Mouse (Mus musculus) embryonic facial prominence, embryonic 11.5 days (tissue): ENCODE measurements at regions not wholly inside any gene's neighbourhood (a gene's known extent, or its start where the extent isn't known, plus 50 kb on each side); places are given as distances from the start of the nearest gene placed in this dataset.

Source experiments
- ATAC-seq: fragments of 200-750 bp; cut with Nextera tagmentation; replicated peaks from 2 replicates; pipeline ENCODE4 v1.8.0; 2017; ENCODE audit warnings: low read depth; ENCODE audit not compliant: insufficient number of reproducible peaks, low FRiP score, low TSS enrichment
- DNase-seq: peaks from one replicate; pipeline ENCODE4 v3.0.0-alpha.2; 2015; ENCODE audit warnings: low spot score
- H3K27ac ChIP-seq: fragments of 300-500 bp; sonication (generic); replicated peaks from 2 replicates; pipeline ENCODE4 v1.5.1; 2014; ENCODE audit warnings: mild to moderate bottlenecking, low read depth, low read length, control low read depth
- H3K27me3 ChIP-seq: fragments of 300-500 bp; sonication (generic); 2 replicates; pipeline ENCODE4 v1.6.1; 2014; ENCODE audit warnings: mild to moderate bottlenecking, low read length, moderate library complexity, mixed read lengths; ENCODE audit not compliant: control insufficient read depth, insufficient read depth
- H3K36me3 ChIP-seq: fragments of 300-500 bp; sonication (generic); replicated peaks from 2 replicates; pipeline ENCODE4 v1.6.1; 2014; ENCODE audit warnings: low read depth, mild to moderate bottlenecking, low read length, moderate library complexity, mixed read lengths; ENCODE audit not compliant: control insufficient read depth, insufficient read depth
- H3K4me1 ChIP-seq: fragments of 300-500 bp; sonication (generic); 2 replicates; pipeline ENCODE4 v1.6.1; 2014; ENCODE audit warnings: low read length, mixed read lengths; ENCODE audit not compliant: control insufficient read depth, insufficient read depth
- H3K4me2 ChIP-seq: fragments of 300-500 bp; sonication (generic); 2 replicates; pipeline ENCODE4 v1.6.1; 2014; ENCODE audit warnings: low read depth, mild to moderate bottlenecking, control low read depth, low read length, moderate library complexity
- H3K4me3 ChIP-seq: fragments of 300-500 bp; sonication (generic); 2 replicates; pipeline ENCODE4 v1.5.1; 2014; ENCODE audit warnings: low read depth, low read length, control low read depth
- H3K9ac ChIP-seq: fragments of 300-500 bp; sonication (generic); replicated peaks from 2 replicates; pipeline ENCODE4 v1.6.1; 2014; ENCODE audit warnings: mild to moderate bottlenecking, control low read depth, low read length
- H3K9me3 ChIP-seq: fragments of 300-500 bp; sonication (generic); replicated peaks from 2 replicates; pipeline ENCODE4 v1.6.1; 2016; ENCODE audit warnings: mild to moderate bottlenecking, low read length, inconsistent platforms, mixed read lengths; ENCODE audit not compliant: control insufficient read depth
- WGBS: fragments of 180-500 bp; shearing (Covaris S2); extraction: QIAGEN DNeasy Blood & Tissue Kit; methylation state at CpG from one replicate; pipeline ENCODE4 v1.1.7; 2014; 5-methylcytosine and 5-hydroxymethylcytosine counted together

DNA sequence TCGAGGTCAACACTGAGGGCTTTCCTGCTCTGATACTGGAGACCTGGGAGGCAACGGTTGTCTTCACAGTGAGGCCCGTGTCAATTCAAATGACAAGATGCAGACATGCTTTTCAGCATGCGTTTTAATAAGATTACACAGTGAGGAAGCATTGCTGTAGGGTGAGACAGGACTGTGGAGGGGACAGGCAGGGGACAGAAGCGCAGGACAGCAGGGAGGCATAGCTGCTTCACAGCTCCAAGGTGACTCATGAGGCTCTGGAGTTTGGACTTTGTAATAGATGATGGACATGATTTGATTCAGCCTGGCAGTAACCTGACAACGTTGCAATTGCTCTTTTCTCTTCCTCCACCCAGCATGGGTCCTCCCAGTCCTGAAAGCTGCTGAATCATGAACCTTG lies 343.3 kb downstream of the Med10 start:
- ATAC-seq (no peak), DNase-seq (no peak)
- no peaks in the 10 kb centered on the region for H3K36me3 ChIP-seq
- no peak overlapping the region for H3K4me2 ChIP-seq
- H3K27me3 ChIP-seq: no peaks in the 10 kb centered on the region
- no peaks in the 10 kb centered on the region for H3K4me1 ChIP-seq
- no peak overlapping the region for H3K27ac ChIP-seq
- H3K9me3 ChIP-seq: no peaks in the 10 kb centered on the region
- no peak overlapping the region for H3K4me3 ChIP-seq
- H3K9ac ChIP-seq: no peak overlapping the region
- WGBS: 63% methylated on average over 6 of the region's 6 CpGs

DNA sequence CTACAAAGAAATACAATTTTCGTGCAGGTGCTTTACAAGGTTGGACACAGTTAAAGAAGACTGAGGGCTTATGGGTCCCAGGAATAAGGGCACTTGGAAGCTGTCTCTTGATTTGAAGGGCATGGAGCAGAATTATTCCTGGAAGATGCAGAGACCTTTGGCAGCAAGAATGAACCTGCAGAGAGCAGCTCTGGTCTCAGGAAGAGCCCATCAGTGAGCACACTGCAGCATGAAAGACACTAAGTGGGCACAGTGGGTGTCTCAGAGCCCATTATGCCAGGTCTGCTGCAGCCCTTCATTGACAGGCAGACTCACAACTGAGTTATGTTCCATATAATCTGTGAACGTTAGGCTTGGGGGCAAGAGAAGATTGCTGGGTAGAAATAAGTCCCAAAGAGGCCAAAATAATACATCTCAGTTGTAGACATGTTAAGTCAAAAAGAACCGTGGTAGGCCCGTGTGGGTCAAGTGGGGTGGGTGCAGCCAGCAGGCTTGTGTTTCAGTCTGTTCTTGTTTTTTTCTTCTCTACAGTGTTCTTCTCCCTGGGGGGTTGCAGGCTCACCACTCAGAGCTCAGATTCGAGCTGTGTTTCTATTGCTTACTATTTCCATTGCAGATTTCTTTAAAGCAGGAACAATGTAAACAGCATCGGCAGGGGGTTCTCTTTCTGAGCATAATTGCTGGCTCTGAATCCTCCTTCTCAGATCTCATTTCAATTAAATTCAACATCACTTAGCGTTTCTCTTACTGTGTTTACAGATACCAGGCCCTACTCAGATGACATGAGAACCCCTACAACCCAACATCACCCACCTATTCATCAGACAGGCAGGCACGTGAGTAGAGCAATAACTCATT lies 347.1 kb downstream of the Med10 start:
- no peak overlapping the region for H3K4me2 ChIP-seq
- H3K27ac ChIP-seq: no peak overlapping the region
- H3K9ac ChIP-seq: no peak overlapping the region
- ATAC-seq (no peak), DNase-seq (peak; percentile 14)
- H3K36me3 ChIP-seq: no peaks in the 10 kb centered on the region
- no peak overlapping the region for H3K4me3 ChIP-seq
- H3K4me1 ChIP-seq: no peaks in the 10 kb centered on the region
- H3K9me3 ChIP-seq: no peaks in the 10 kb centered on the region
- H3K27me3 ChIP-seq: no peaks in the 10 kb centered on the region
- 23% methylated on average over 8 of the region's 8 CpGs for WGBS

DNA sequence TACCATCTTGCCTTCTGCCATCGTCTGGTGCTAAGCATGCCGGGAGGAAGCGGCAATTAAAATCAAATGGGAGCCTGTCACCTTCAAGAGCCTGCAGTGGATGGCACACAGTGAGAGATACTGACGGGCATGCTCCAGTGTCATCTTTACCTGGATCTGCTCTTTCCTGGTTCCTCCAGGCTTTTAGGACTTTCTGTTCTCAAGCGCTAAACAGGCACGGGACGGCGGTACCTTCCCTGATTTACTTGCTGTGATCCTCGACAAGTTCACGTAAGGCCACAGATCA lies 347.6 kb downstream of the Med10 start:
- DNase-seq (no peak), ATAC-seq (no peak)
- Histone ChIP-seq H3K27me3 (no peaks in the 10 kb centered on the region), H3K4me3 (no peak overlapping the region), H3K27ac (no peak overlapping the region), H3K4me1 (no peaks in the 10 kb centered on the region), H3K9me3 (no peaks in the 10 kb centered on the region), H3K4me2 (no peak overlapping the region), H3K36me3 (no peaks in the 10 kb centered on the region), H3K9ac (no peak overlapping the region)
- 38% methylated on average over 10 of the region's 10 CpGs for WGBS

DNA sequence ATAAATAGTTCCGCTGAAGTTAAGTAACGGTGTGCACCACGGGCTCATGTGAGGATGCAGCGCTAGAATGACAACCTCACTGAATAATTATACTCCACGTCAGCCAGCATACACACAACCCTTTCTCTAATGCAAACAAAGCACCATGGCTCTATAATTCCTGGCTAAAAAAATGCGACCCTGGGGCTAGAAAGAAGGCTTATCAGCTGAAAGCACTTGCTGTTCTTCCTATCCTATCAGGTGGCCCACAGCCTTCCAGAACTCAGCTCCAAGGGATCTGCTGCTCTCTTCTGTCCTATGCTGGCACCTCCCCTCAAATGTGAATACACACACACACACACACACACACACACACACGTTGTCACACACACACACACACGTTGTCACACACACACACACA lies 350.9 kb downstream of the Med10 start:
- WGBS: 81% methylated on average over 8 of the region's 8 CpGs
- no peaks in the 10 kb centered on the region for H3K27me3 ChIP-seq
- no peak for ATAC-seq

DNA sequence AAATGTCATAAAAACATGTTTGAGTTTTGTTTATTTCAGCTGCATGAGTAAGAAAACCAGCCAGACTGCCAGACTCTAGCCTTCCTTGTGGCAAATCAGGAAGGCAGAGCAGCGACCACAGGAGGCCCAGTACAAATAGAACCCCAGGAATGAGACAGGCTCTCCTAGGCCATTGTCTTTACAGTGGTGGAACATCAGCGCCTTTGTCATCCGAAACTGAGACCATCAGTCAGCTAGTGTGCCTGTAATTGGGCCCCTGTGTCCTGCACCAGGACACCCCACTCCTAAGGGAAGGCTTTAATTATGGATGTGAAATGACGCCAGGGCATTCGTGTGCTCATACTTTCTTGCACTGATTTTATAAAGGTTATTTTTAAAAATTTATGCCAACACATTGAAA lies 353.4 kb downstream of the Med10 start:
- H3K27me3 ChIP-seq: no peaks in the 10 kb centered on the region
- ATAC-seq: no peak
- WGBS: 48% methylated on average over 5 of the region's 5 CpGs

More for the DNA sequence above, 350.9 kb downstream of the Med10 start:
- H3K9ac ChIP-seq: no peak overlapping the region
- DNase-seq: no peak
- no peaks in the 10 kb centered on the region for H3K9me3 ChIP-seq
- H3K4me1 ChIP-seq: no peaks in the 10 kb centered on the region
- no peak overlapping the region for H3K4me2 ChIP-seq
- no peak overlapping the region for H3K4me3 ChIP-seq
- H3K27ac ChIP-seq: no peak overlapping the region
- no peaks in the 10 kb centered on the region for H3K36me3 ChIP-seq

DNA sequence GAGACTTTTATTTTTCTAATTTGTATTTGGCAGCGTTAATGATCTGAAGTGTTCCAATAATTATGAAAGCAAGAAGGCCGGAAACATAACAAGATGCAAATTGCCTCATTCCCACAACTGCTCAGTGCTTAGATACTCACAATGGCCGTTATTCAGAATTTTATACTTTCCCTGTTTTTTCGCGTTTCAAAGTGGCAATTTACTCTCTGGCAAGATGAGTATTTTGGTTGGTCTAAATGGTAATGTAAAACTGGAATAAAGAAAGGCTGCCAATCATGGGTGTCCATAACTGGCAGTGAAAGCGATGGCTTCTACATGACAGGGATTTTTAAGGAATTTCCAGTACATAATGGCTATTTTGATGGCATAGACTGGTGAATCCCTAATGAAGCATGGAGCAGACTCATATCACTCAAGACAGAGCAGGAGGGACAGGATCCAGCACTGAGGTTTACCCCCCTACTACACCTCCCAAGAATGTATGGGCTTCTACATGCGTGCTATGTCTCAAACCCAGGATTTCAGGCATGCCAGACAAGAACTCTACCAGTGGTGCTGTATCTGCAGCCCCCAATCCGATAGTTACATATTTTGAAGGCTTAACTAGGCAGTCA lies 354.9 kb downstream of the Med10 start:
- 89% methylated on average over 8 of the region's 8 CpGs for WGBS
- no peak; the same call in 1 of the 2 replicates for ATAC-seq
- H3K27ac ChIP-seq: no peak overlapping the region
- no peaks in the 10 kb centered on the region for H3K36me3 ChIP-seq
- no peak overlapping the region for H3K9ac ChIP-seq
- no peaks in the 10 kb centered on the region for H3K27me3 ChIP-seq
- no peaks in the 10 kb centered on the region for H3K4me1 ChIP-seq
- no peak for DNase-seq
- no peak overlapping the region for H3K4me2 ChIP-seq
- no peak overlapping the region for H3K4me3 ChIP-seq
- H3K9me3 ChIP-seq: no peaks in the 10 kb centered on the region

More for the DNA sequence above, 353.4 kb downstream of the Med10 start:
- DNase-seq: no peak
- Histone ChIP-seq H3K4me2 (no peak overlapping the region), H3K36me3 (no peaks in the 10 kb centered on the region), H3K9ac (no peak overlapping the region), H3K27ac (no peak overlapping the region), H3K9me3 (no peaks in the 10 kb centered on the region), H3K4me1 (no peaks in the 10 kb centered on the region), H3K4me3 (no peak overlapping the region)

DNA sequence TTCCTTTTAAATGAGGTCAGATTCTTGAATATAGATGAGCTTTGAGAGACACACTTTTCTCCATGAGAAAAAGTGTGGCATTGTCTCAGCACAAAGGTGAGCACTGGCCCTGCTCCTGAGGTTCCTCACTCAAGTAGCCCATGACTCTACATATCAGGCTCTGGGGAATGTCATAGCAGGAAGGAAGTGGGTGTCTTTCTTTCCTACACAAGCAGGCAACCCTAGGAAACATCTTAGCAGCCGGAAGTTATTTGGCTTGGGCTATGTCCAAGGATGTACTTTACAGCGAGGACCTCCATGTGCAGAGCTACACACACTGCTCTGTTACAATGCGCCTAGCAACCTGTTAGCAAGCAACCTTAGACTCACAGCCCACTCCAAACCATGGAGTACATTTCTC lies 356.9 kb downstream of the Med10 start:
- Histone ChIP-seq H3K36me3 (no peaks in the 10 kb centered on the region), H3K4me1 (no peaks in the 10 kb centered on the region), H3K9ac (no peak overlapping the region), H3K4me3 (no peak overlapping the region), H3K4me2 (no peak overlapping the region), H3K9me3 (no peaks in the 10 kb centered on the region), H3K27me3 (no peaks in the 10 kb centered on the region), H3K27ac (no peak overlapping the region)
- 70% methylated on average over 3 of the region's 3 CpGs for WGBS
- ATAC-seq (no peak), DNase-seq (no peak)

DNA sequence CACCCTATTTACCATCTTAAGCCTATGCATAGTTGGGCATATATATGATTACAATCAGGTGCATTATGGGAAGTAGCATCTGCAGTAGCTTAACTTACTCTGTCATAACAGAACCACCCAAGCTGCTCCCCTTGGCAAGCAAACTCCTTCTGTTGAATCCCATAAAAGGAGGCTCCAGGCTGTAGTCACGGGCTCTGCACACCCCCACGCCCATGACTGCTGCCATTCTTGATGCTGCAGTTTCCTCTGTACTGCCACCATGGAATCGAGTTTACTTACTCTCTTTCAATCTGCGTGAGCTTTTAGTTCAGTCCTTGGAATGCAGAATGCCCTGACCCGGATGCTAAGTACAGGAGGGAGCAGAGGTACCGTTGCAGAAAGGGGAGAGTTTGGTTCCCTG lies 357.4 kb downstream of the Med10 start:
- Histone ChIP-seq H3K4me3 (no peak overlapping the region), H3K27me3 (no peaks in the 10 kb centered on the region), H3K4me2 (no peak overlapping the region), H3K4me1 (no peaks in the 10 kb centered on the region), H3K27ac (no peak overlapping the region), H3K9me3 (no peaks in the 10 kb centered on the region), H3K9ac (no peak overlapping the region), H3K36me3 (no peaks in the 10 kb centered on the region)
- WGBS: 66% methylated on average over 6 of the region's 6 CpGs
- DNase-seq: no peak
- ATAC-seq: no peak
